In the genomic region with DNA sequence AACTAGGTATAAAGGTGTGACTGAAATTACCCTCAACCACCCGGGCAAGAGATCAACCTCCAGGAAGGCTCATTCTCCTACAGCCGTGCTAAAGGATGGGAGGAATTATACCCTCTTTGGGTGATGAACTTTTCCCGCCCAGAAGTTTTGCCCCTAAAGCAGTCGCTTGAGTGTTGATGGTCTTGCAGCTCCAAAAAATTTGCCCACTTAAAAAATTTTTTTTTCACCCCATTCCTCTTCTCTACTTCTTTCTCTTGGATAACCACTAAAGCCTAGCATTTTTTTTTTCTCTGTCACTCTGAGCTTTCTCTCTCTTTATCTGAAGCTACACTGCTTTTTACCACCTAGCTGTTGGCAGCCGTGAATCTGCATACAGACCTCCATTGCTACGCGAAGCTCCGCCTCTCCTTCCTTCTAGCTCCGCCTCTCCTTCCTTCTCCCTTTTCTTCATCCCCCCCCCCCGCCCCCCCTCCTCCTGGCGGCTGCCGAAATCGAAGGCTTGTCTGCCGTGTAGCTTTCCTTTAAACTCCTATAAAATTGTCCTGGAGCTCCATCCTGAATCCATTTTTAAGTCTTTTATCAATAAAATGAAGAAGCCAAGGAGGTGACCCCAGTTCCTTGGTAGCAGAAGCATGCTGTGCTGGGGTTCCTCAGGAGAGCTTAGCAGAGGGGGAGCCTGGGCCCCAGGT, we compare ENCODE assay signal across 8 mouse cellular contexts. TPM values are rescaled to one million over a fixed set of nuclear protein-coding genes. Genes with fewer than 3 reads are reported as not detected.
DNase-seq lines count a peak whose midpoint lies in the region; ATAC-seq and TF ChIP-seq lines count a peak whose summit lies in the region.

No protein-coding gene starts in this region.

- ATAC-seq in forebrain, embryonic 12.5 days (ENCODE audit: low FRiP score) = no peak
- peak; percentile 63 for ATAC-seq in liver, embryonic 11.5 days (replicated peaks; ENCODE audit: low FRiP score)
- ATAC-seq in neural tube, embryonic 13.5 days (ENCODE audit: low read depth) = no peak

- TF ChIP-seq EP300 in ES-Bruce4 (IDR thresholded peaks at IDR 0.05; ENCODE audit: insufficient read depth, low read depth, low read length) = no peak

- no peak for TF ChIP-seq POLR2A in ES-Bruce4 (IDR thresholded peaks at IDR 0.05; ENCODE audit: insufficient read depth, low read length)

- H3K4me3 ChIP-seq in ES-Bruce4 (ENCODE audit: low read depth, low read length) = peak overlapping the region; percentile 70
- H3K4me3 ChIP-seq in forebrain, embryonic 12.5 days (replicated peaks) = 0 out of 2 replicates have a peak overlapping the region, but pooled peaks have one; percentile 14
- peak overlapping the region; percentile 43 for H3K4me3 ChIP-seq in liver, embryonic 11.5 days (ENCODE audit: low read depth, low read length)
- peak overlapping the region; percentile 19; the same call in 1 of the 2 replicates for H3K4me3 ChIP-seq in neural tube, embryonic 13.5 days

- intact Hi-C loops in left cerebral cortex, postnatal 4 days (cut with DNase I) = no loop called here

- H3K4me1 ChIP-seq in ES-Bruce4 (ENCODE audit: control insufficient read depth, insufficient read depth, low read length) = peaks cover 3% of the 10 kb centered on the region
- H3K4me1 ChIP-seq in forebrain, embryonic 12.5 days = peaks cover 22% of the 10 kb centered on the region
- peaks cover 12% of the 10 kb centered on the region for H3K4me1 ChIP-seq in liver, embryonic 11.5 days (replicated peaks; ENCODE audit: control insufficient read depth, insufficient read depth, low read length)
- peaks cover 26% of the 10 kb centered on the region for H3K4me1 ChIP-seq in neural tube, embryonic 13.5 days (replicated peaks)

- H3K9ac ChIP-seq in ES-Bruce4 (ENCODE audit: low read depth, poor library complexity, severe bottlenecking) = peak overlapping the region; percentile 71
- no peak overlapping the region for H3K9ac ChIP-seq in forebrain, embryonic 12.5 days
- peak overlapping the region; percentile 51 for H3K9ac ChIP-seq in liver, embryonic 11.5 days (ENCODE audit: low read depth, low read length)
- peak overlapping the region; percentile 38; the same call in 1 of the 2 replicates for H3K9ac ChIP-seq in neural tube, embryonic 13.5 days

- TF ChIP-seq CTCF in ES-Bruce4 (IDR thresholded peaks at IDR 0.05; ENCODE audit: low read depth, low read length) = no peak

- peak; percentile 33 for DNase-seq in gastrocnemius, adult 18-20 months (ENCODE audit: low spot score)
- DNase-seq in gastrocnemius, adult 8-10 months (ENCODE audit: low spot score in 2 of 2) = no peak
- no peak for DNase-seq in liver, embryonic 11.5 days (ENCODE audit: low spot score)
- DNase-seq in ovary, postnatal 36 days (ENCODE audit: low spot score) = no peak
- DNase-seq in left cerebral cortex, postnatal 4 days = no peak

- H3K27me3 ChIP-seq in ES-Bruce4 (ENCODE audit: control insufficient read depth, insufficient read depth, low read length, poor library complexity, severe bottlenecking) = no peaks in the 10 kb centered on the region
- peaks cover 18% of the 10 kb centered on the region for H3K27me3 ChIP-seq in forebrain, embryonic 12.5 days
- H3K27me3 ChIP-seq in liver, embryonic 11.5 days (replicated peaks; ENCODE audit: control insufficient read depth, insufficient read depth, low read length) = no peaks in the 10 kb centered on the region
- 0 out of 2 replicates have a peak, but pooled peaks cover 4% of the 10 kb centered on the region for H3K27me3 ChIP-seq in neural tube, embryonic 13.5 days

- WGBS in forebrain, embryonic 12.5 days = 31% methylated on average over 13 of the region's 14 CpGs
- WGBS in liver, embryonic 11.5 days = 13% methylated on average over 13 of the region's 14 CpGs
- WGBS in neural tube, embryonic 13.5 days = 23% methylated on average over 14 of the region's 14 CpGs

- peak overlapping the region; percentile 43 for H3K4me2 ChIP-seq in forebrain, embryonic 12.5 days
- peak overlapping the region; percentile 77 for H3K4me2 ChIP-seq in liver, embryonic 11.5 days
- H3K4me2 ChIP-seq in neural tube, embryonic 13.5 days = peak overlapping the region; percentile 46

- H3K36me3 ChIP-seq in ES-Bruce4 (ENCODE audit: control insufficient read depth, insufficient read depth, low read length, poor library complexity, severe bottlenecking) = no peaks in the 10 kb centered on the region
- no peaks in the 10 kb centered on the region for H3K36me3 ChIP-seq in forebrain, embryonic 12.5 days (replicated peaks)
- no peaks in the 10 kb centered on the region for H3K36me3 ChIP-seq in liver, embryonic 11.5 days (ENCODE audit: control insufficient read depth, insufficient read depth, low read length)
- H3K36me3 ChIP-seq in neural tube, embryonic 13.5 days = no peaks in the 10 kb centered on the region

- H3K27ac ChIP-seq in ES-Bruce4 (ENCODE audit: insufficient read depth, low read length) = peak overlapping the region; percentile 81
- H3K27ac ChIP-seq in forebrain, embryonic 12.5 days = no peak overlapping the region
- H3K27ac ChIP-seq in liver, embryonic 11.5 days (ENCODE audit: low read depth, low read length) = 0 out of 2 replicates have a peak overlapping the region, but pooled peaks have one; percentile 35
- no peak overlapping the region for H3K27ac ChIP-seq in neural tube, embryonic 13.5 days (replicated peaks)

- H3K9me3 ChIP-seq in ES-Bruce4 (replicated peaks; ENCODE audit: control insufficient read depth, insufficient read depth, low read length, poor library complexity, severe bottlenecking) = peaks cover 6% of the 10 kb centered on the region
- H3K9me3 ChIP-seq in forebrain, embryonic 12.5 days = 0 out of 2 replicates have a peak, but pooled peaks cover 2% of the 10 kb centered on the region
- no peaks in the 10 kb centered on the region for H3K9me3 ChIP-seq in liver, embryonic 11.5 days (ENCODE audit: control insufficient read depth, low read length)
- H3K9me3 ChIP-seq in neural tube, embryonic 13.5 days = no peaks in the 10 kb centered on the region

RNA-seq across cellular contexts. Expression of gene Tmem154, which starts 12.3 kb away (rescaled TPM):
- total RNA-seq in gastrocnemius, adult 18-20 months (2021) = under 1 TPM; 0.78 to 0.98 TPM
- total RNA-seq in gastrocnemius, adult 8-10 months (2022) = under 1 TPM; 0.39 to 0.92 (median 0.61) TPM
- 3.2 and 3.9 TPM in 2 replicates for polyA plus RNA-seq in ES-Bruce4 (2011; ENCODE audit: insufficient read depth, insufficient read length, low read depth, missing spikeins)
- 0.09 and 0.27 TPM in 2 replicates for polyA plus RNA-seq in forebrain, embryonic 12.5 days (2016; fragmentation: Nextera tagmentation; extraction: Ambion mirVana)
- polyA plus RNA-seq in liver, embryonic 11.5 days (2014; fragmentation: Nextera tagmentation; extraction: Ambion mirVana) = 0.60 and 0.89 TPM in 2 replicates
- polyA plus RNA-seq in neural tube, embryonic 13.5 days (2015; fragmentation: Nextera tagmentation; extraction: Ambion mirVana) = 0.56 and 0.68 TPM in 2 replicates
- total RNA-seq in left cerebral cortex, postnatal 4 days (2021) = 1 to 10 TPM; 1.4 to 1.7 TPM

Comparison
In these comparisons a context has a peak if more than half of its experiments do, and no peak if none do; other contexts are left out.
1. H3K27ac ChIP-seq: peak in ES-Bruce4 (single experiment) and liver, embryonic 11.5 days (single experiment); none in forebrain, embryonic 12.5 days (single experiment) and neural tube, embryonic 13.5 days (single experiment).
2. H3K4me3 ChIP-seq: peak in every context shown above with its lines; median percentile 70 in ES-Bruce4; 43 in liver, embryonic 11.5 days; 19 in neural tube, embryonic 13.5 days; 14 in forebrain, embryonic 12.5 days.
3. Peak in every context shown above with its lines, with median percentiles within 50 percentile points of each other: H3K4me2 ChIP-seq.